ENCODE assay signal across 1 mouse cellular context in the genomic region with DNA sequence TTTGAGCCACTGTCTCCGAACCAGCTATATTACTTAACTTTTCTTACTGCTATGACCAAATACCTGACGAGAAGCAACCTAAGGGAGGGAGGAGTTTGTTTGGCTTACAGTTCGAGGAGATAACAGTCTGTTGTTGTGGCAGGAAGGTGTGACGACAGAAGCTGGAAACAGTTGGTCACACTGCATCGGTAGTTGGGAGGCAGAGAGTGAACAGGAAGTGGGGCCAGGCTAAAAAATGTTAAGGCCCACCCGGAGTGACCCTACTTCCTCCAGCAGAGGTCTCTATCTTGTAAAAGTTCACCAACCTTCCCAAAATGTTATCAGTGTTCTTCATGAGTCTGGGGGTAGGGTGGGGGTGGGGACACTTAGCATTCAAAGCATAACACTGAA.
TF ChIP-seq lines count a peak whose summit lies in the region.

No protein-coding gene starts in this region.

TF ChIP-seq in MEL, 35 proteins besides CTCF, POLR2A, EP300 and RAD21 (continued from another document):
- TF ChIP-seq SMC3 (IDR thresholded peaks at IDR 0.05; ENCODE audit: low read depth, low read length) (0 out of 2 replicates have a peak, but pooled peaks have one; percentile 4), MAFK (IDR thresholded peaks at IDR 0.05; ENCODE audit: borderline replicate concordance, low read depth, low read length) (no peak), E2F4 (IDR thresholded peaks at IDR 0.05; ENCODE audit: borderline replicate concordance, low read depth, low read length) (no peak), POLR2AphosphoS2 (IDR thresholded peaks at IDR 0.05; ENCODE audit: low read length) (no peak)
